Mouse (Mus musculus): ENCODE results near the gene Cabin1.

Gene Cabin1

GRCm38 (mm10) chr10:75763682-75764518 lies at the start of gene Cabin1:
Gene Cabin1 (minus strand): TSS chr10:75764341.
- DNase-seq (ENCODE audit: low spot score), result peak; percentile 99

GRCm38 (mm10) chr10:75804217-75804616 lies 40.1 kb upstream of the Cabin1 start:
- DNase-seq (ENCODE audit: low spot score), result no peak

GRCm38 (mm10) chr10:75798176-75798696 lies 34.1 kb upstream of the Cabin1 start, which contains the start of gene Gstt1:
Gene Gstt1 (minus strand): TSS chr10:75798584.
- peak; percentile 64 for DNase-seq (ENCODE audit: low spot score)

GRCm38 (mm10) chr10:75797619-75798175 lies 33.6 kb upstream of the Cabin1 start:
- peak; percentile 44 for DNase-seq (ENCODE audit: low spot score)

- no peak for DNase-seq (ENCODE audit: low spot score)
Measured at GRCm38 (mm10) chr10:75796731-75797516, 32.8 kb upstream of the Cabin1 start.

GRCm38 (mm10) chr10:75794880-75795279 lies 30.7 kb upstream of the Cabin1 start:
- peak; percentile 36 for DNase-seq (ENCODE audit: low spot score)

GRCm38 (mm10) chr10:75790773-75791172 lies 26.6 kb upstream of the Cabin1 start:
- peak; percentile 30 for DNase-seq (ENCODE audit: low spot score)

GRCm38 (mm10) chr10:75789841-75790240 lies 25.7 kb upstream of the Cabin1 start:
- no peak for DNase-seq (ENCODE audit: low spot score)

- no peak for DNase-seq (ENCODE audit: low spot score)
Measured at GRCm38 (mm10) chr10:75789081-75789735, 25.1 kb upstream of the Cabin1 start.

- no peak for DNase-seq (ENCODE audit: low spot score)
Measured at GRCm38 (mm10) chr10:75788277-75788676, 24.1 kb upstream of the Cabin1 start.

- no peak for DNase-seq (ENCODE audit: low spot score)
Measured at GRCm38 (mm10) chr10:75785442-75785841, 21.3 kb upstream of the Cabin1 start.

GRCm38 (mm10) chr10:75780769-75781578 lies 16.8 kb upstream of the Cabin1 start, which contains the start of the genes Gm20441 and Gstt3:
Gene Gm20441 (minus strand): TSS chr10:75780954.
Gene Gstt3 (minus strand): TSS chr10:75781414.
- peak; percentile 78 for DNase-seq (ENCODE audit: low spot score)

GRCm38 (mm10) chr10:75779206-75780174 lies 15.3 kb upstream of the Cabin1 start:
- no peak for DNase-seq (ENCODE audit: low spot score)

- no peak for DNase-seq (ENCODE audit: low spot score)
Measured at GRCm38 (mm10) chr10:75777885-75778284, 13.7 kb upstream of the Cabin1 start.

GRCm38 (mm10) chr10:75776562-75776961 lies 12.4 kb upstream of the Cabin1 start:
- no peak for DNase-seq (ENCODE audit: low spot score)

- no peak for DNase-seq (ENCODE audit: low spot score)
Measured at GRCm38 (mm10) chr10:75774587-75774986, 10.4 kb upstream of the Cabin1 start.

- no peak for DNase-seq (ENCODE audit: low spot score)
Measured at GRCm38 (mm10) chr10:75774102-75774501, 10.0 kb upstream of the Cabin1 start.

- DNase-seq (ENCODE audit: low spot score), result peak; percentile 93
Measured at GRCm38 (mm10) chr10:75772795-75773664, 8.9 kb upstream of the Cabin1 start, which contains the start of gene Ddt. Gene Ddt (minus strand): TSS chr10:75773414.

All from embryo, embryonic 10.5 days (tissue).